Mouse (Mus musculus) kidney, embryonic 16.5 days (tissue): ENCODE results near the gene Txn1. TPM values are rescaled to one million over a fixed set of nuclear protein-coding genes. Genes with fewer than 3 reads are reported as not detected.

Source experiments
- ATAC-seq: fragments of 200-750 bp; cut with Nextera tagmentation; 2 replicates; pipeline ENCODE4 v1.8.0; 2017; ENCODE audit warnings: moderate TSS enrichment; ENCODE audit not compliant: low FRiP score, low TSS enrichment
- H3K27ac ChIP-seq: fragments of 300-500 bp; sonication (generic); 2 replicates; pipeline ENCODE4 v1.5.1; 2014; ENCODE audit warnings: low read length
- H3K27me3 ChIP-seq: fragments of 300-500 bp; sonication (generic); 2 replicates; pipeline ENCODE4 v1.6.1; 2014; ENCODE audit warnings: low read length, control low read depth, mixed read lengths; ENCODE audit not compliant: insufficient read depth
- H3K36me3 ChIP-seq: fragments of 300-500 bp; sonication (generic); 2 replicates; pipeline ENCODE4 v1.6.1; 2014; ENCODE audit warnings: low read length, control low read depth, mixed read lengths; ENCODE audit not compliant: insufficient read depth
- H3K4me1 ChIP-seq: fragments of 300-500 bp; sonication (generic); 2 replicates; pipeline ENCODE4 v1.6.1; 2014; ENCODE audit warnings: low read length, control low read depth, mixed read lengths; ENCODE audit not compliant: insufficient read depth
- H3K4me2 ChIP-seq: fragments of 300-500 bp; sonication (generic); replicated peaks from 2 replicates; pipeline ENCODE4 v1.6.1; 2014; ENCODE audit warnings: low read depth, low read length
- H3K4me3 ChIP-seq: fragments of 300-500 bp; sonication (generic); 2 replicates; pipeline ENCODE4 v1.5.1; 2014; ENCODE audit warnings: mild to moderate bottlenecking, low read length
- H3K9ac ChIP-seq: fragments of 300-500 bp; sonication (generic); replicated peaks from 2 replicates; pipeline ENCODE4 v1.6.1; 2014; ENCODE audit warnings: low read length
- H3K9me3 ChIP-seq: fragments of 300-500 bp; sonication (generic); 2 replicates; pipeline ENCODE4 v1.6.1; 2016; ENCODE audit warnings: low read length, control low read depth
- WGBS: fragments of 180-500 bp; shearing (Covaris S2); extraction: QIAGEN DNeasy Blood & Tissue Kit; methylation state at CpG from one replicate; pipeline ENCODE4 v1.1.7; 2014; 5-methylcytosine and 5-hydroxymethylcytosine counted together
- polyA plus RNA-seq: library from polyadenylated mRNA; unstranded; fragments of >200 nt; fragmentation: Nextera tagmentation; extraction: Ambion mirVana; gene quantifications from 2 replicates; pipeline ENCODE4 v1.2.1, GENCODE M21; 2015

The Txn1 gene
- polyA plus RNA-seq, 1 experiment from 2014 or later, result 432 TPM

- H3K4me1 ChIP-seq, result peaks cover 22% of the 10 kb centered on the region
- 79% methylated on average over 6 of the region's 6 CpGs for WGBS
- peaks cover 60% of the 10 kb centered on the region for H3K36me3 ChIP-seq
- no peak overlapping the region for H3K27ac ChIP-seq
- no peak overlapping the region for H3K4me3 ChIP-seq
- peaks cover 3% of the 10 kb centered on the region; the same call in 1 of the 2 replicates for H3K9me3 ChIP-seq
- no peak overlapping the region for H3K9ac ChIP-seq
- peak; percentile 62; the same call in 1 of the 2 replicates for ATAC-seq
- no peak overlapping the region for H3K4me2 ChIP-seq
- no peaks in the 10 kb centered on the region for H3K27me3 ChIP-seq
Measured at GRCm38 (mm10) chr4:57949866-57950265, 6.3 kb downstream of the Txn1 start.

- 0 out of 2 replicates have a peak, but pooled peaks have one; percentile 32 for ATAC-seq
- Histone ChIP-seq H3K4me1 (peaks cover 8% of the 10 kb centered on the region; the same call in 1 of the 2 replicates), H3K4me2 (no peak overlapping the region), H3K27ac (peak overlapping the region; percentile 36; the same call in 1 of the 2 replicates), H3K9ac (no peak overlapping the region), H3K9me3 (peaks cover 3% of the 10 kb centered on the region; the same call in 1 of the 2 replicates), H3K36me3 (peaks cover 74% of the 10 kb centered on the region), H3K27me3 (no peaks in the 10 kb centered on the region), H3K4me3 (no peak overlapping the region)
- 97% methylated on average over 4 of the region's 4 CpGs for WGBS
Measured at GRCm38 (mm10) chr4:57947476-57947875, 8.7 kb downstream of the Txn1 start.

GRCm38 (mm10) chr4:57947036-57947435 lies 9.2 kb downstream of the Txn1 start:
- H3K4me3 ChIP-seq, result no peak overlapping the region
- peaks cover 8% of the 10 kb centered on the region; the same call in 1 of the 2 replicates for H3K4me1 ChIP-seq
- ATAC-seq, result 0 out of 2 replicates have a peak, but pooled peaks have one; percentile 43
- 59% methylated on average over 10 of the region's 10 CpGs for WGBS
- H3K27ac ChIP-seq, result no peak overlapping the region
- H3K27me3 ChIP-seq, result no peaks in the 10 kb centered on the region
- peaks cover 3% of the 10 kb centered on the region; the same call in 1 of the 2 replicates for H3K9me3 ChIP-seq
- H3K36me3 ChIP-seq, result peaks cover 70% of the 10 kb centered on the region
- H3K9ac ChIP-seq, result no peak overlapping the region
- H3K4me2 ChIP-seq, result no peak overlapping the region

GRCm38 (mm10) chr4:57942892-57943291 lies 13.3 kb downstream of the Txn1 start:
- WGBS, result 90% methylated on average over 2 of the region's 2 CpGs
- H3K27me3 ChIP-seq, result no peaks in the 10 kb centered on the region
- peaks cover 6% of the 10 kb centered on the region; the same call in 1 of the 2 replicates for H3K4me1 ChIP-seq
- no peak overlapping the region for H3K27ac ChIP-seq
- ATAC-seq, result no peak
- peaks cover 31% of the 10 kb centered on the region for H3K36me3 ChIP-seq
- no peak overlapping the region for H3K9ac ChIP-seq
- H3K9me3 ChIP-seq, result no peaks in the 10 kb centered on the region
- no peak overlapping the region for H3K4me3 ChIP-seq
- H3K4me2 ChIP-seq, result no peak overlapping the region

GRCm38 (mm10) chr4:57940631-57941030 lies 15.6 kb downstream of the Txn1 start:
- no peaks in the 10 kb centered on the region for H3K4me1 ChIP-seq
- no peaks in the 10 kb centered on the region for H3K9me3 ChIP-seq
- no peak overlapping the region for H3K4me2 ChIP-seq
- 88% methylated on average over 4 of the region's 4 CpGs for WGBS
- peaks cover 21% of the 10 kb centered on the region for H3K36me3 ChIP-seq
- no peak overlapping the region for H3K27ac ChIP-seq
- ATAC-seq, result no peak
- H3K9ac ChIP-seq, result no peak overlapping the region
- H3K4me3 ChIP-seq, result no peak overlapping the region
- H3K27me3 ChIP-seq, result no peaks in the 10 kb centered on the region

- Histone ChIP-seq H3K9me3 (0 out of 2 replicates have a peak, but pooled peaks cover 4% of the 10 kb centered on the region), H3K4me3 (no peak overlapping the region), H3K36me3 (no peaks in the 10 kb centered on the region), H3K4me1 (no peaks in the 10 kb centered on the region), H3K4me2 (no peak overlapping the region), H3K27me3 (no peaks in the 10 kb centered on the region), H3K9ac (no peak overlapping the region), H3K27ac (no peak overlapping the region)
- WGBS, result 76% methylated on average over 6 of the region's 6 CpGs
- ATAC-seq, result no peak
Measured at GRCm38 (mm10) chr4:57937292-57937691, 18.9 kb downstream of the Txn1 start.

- Histone ChIP-seq H3K27ac (no peak overlapping the region), H3K36me3 (no peaks in the 10 kb centered on the region), H3K4me1 (no peaks in the 10 kb centered on the region), H3K4me3 (no peak overlapping the region), H3K9ac (no peak overlapping the region), H3K27me3 (no peaks in the 10 kb centered on the region), H3K4me2 (no peak overlapping the region), H3K9me3 (0 out of 2 replicates have a peak, but pooled peaks cover 4% of the 10 kb centered on the region)
- no peak for ATAC-seq
- 69% methylated on average over 5 of the region's 5 CpGs for WGBS
Measured at GRCm38 (mm10) chr4:57934181-57934580, 22.0 kb downstream of the Txn1 start.

- 75% methylated on average over 5 of the region's 5 CpGs for WGBS
- 0 out of 2 replicates have a peak, but pooled peaks cover 4% of the 10 kb centered on the region for H3K9me3 ChIP-seq
- H3K27ac ChIP-seq, result no peak overlapping the region
- no peak overlapping the region for H3K9ac ChIP-seq
- no peaks in the 10 kb centered on the region for H3K27me3 ChIP-seq
- H3K36me3 ChIP-seq, result no peaks in the 10 kb centered on the region
- no peaks in the 10 kb centered on the region for H3K4me1 ChIP-seq
- no peak overlapping the region for H3K4me2 ChIP-seq
- no peak overlapping the region for H3K4me3 ChIP-seq
- ATAC-seq, result no peak
Measured at GRCm38 (mm10) chr4:57930559-57931170, 25.5 kb downstream of the Txn1 start.

- Histone ChIP-seq H3K4me1 (no peaks in the 10 kb centered on the region), H3K9ac (no peak overlapping the region), H3K36me3 (no peaks in the 10 kb centered on the region), H3K27me3 (no peaks in the 10 kb centered on the region), H3K27ac (no peak overlapping the region), H3K9me3 (0 out of 2 replicates have a peak, but pooled peaks cover under 1% of the 10 kb centered on the region), H3K4me3 (no peak overlapping the region), H3K4me2 (no peak overlapping the region)
- WGBS, result 25% methylated on average over 3 of the region's 3 CpGs
- ATAC-seq, result 0 out of 2 replicates have a peak, but pooled peaks have one; percentile 23
Measured at GRCm38 (mm10) chr4:57927464-57928205, 28.6 kb downstream of the Txn1 start.
